ENCODE assay signal across 13 mouse cellular contexts in genomic region chr11:8584925-8585324, GRCm38 (mm10).
DNase-seq lines count a peak whose midpoint lies in the region; ATAC-seq lines count a peak whose summit lies in the region.
"Had no signal": no experiment of that assay in that cellular context is flagged by ENCODE, and none has a peak within 500 bp of the region (broad histone marks: within the 10 kb centered on the region; RNA-seq: fewer than 3 reads in every experiment).

No protein-coding gene starts in this region.

- no peak overlapping the region for H3K4me3 ChIP-seq in heart, embryonic 14.5 days (ENCODE audit: control insufficient read depth in 1 of 2, insufficient read depth in 1 of 2, low read depth in 1 of 2, low read length in 2 of 2)
- H3K4me3 ChIP-seq in hindbrain, embryonic 12.5 days, result no peak overlapping the region
- H3K4me3 ChIP-seq: erythroblast, embryonic 14.5 days had no signal

- ATAC-seq in heart, embryonic 14.5 days (ENCODE audit: insufficient number of reproducible peaks, insufficient read depth, low FRiP score, low read depth), result no peak
- ATAC-seq in hindbrain, embryonic 12.5 days (ENCODE audit: low FRiP score), result no peak
- ATAC-seq: liver, postnatal 0 days had no signal

- WGBS in heart, embryonic 14.5 days, result 41% methylated on average over 1 of the region's 1 CpGs
- 38% methylated on average over 1 of the region's 1 CpGs for WGBS in hindbrain, embryonic 12.5 days

- H3K4me2 ChIP-seq in heart, embryonic 14.5 days (ENCODE audit: low read length), result no peak overlapping the region
- H3K4me2 ChIP-seq in hindbrain, embryonic 12.5 days (replicated peaks), result no peak overlapping the region

- DNase-seq in heart, adult 8-10 months (ENCODE audit: low spot score), result no peak
- peak; percentile 78 for DNase-seq in ZHBTc4 (ENCODE audit: low read depth, low spot score)
- DNase-seq in hindlimb bud, embryonic 11.5 days (ENCODE audit: extremely low spot score, low read depth, low spot score), result peak; percentile 52
- DNase-seq in retina, postnatal 1 day, result peak; percentile 41
- DNase-seq in thymus, postnatal 14 days, result no peak
- DNase-seq: cerebellum, postnatal 10 days; gastrocnemius, postnatal 25 days; kidney, adult 11 months; liver, postnatal 0 days; right cerebral cortex, postnatal 4 days had no signal

- no peaks in the 10 kb centered on the region for H3K36me3 ChIP-seq in heart, embryonic 14.5 days (ENCODE audit: control insufficient read depth, insufficient read depth, low read length)
- H3K36me3 ChIP-seq in hindbrain, embryonic 12.5 days, result no peaks in the 10 kb centered on the region

- H3K9me3 ChIP-seq in heart, embryonic 14.5 days (ENCODE audit: control insufficient read depth, low read length), result no peaks in the 10 kb centered on the region
- no peaks in the 10 kb centered on the region for H3K9me3 ChIP-seq in hindbrain, embryonic 12.5 days (replicated peaks)

- H3K4me1 ChIP-seq in heart, embryonic 14.5 days (ENCODE audit: control insufficient read depth in 2 of 2, insufficient read depth in 2 of 2, low read length in 2 of 2), result peaks cover 34 to 56% of the 10 kb centered on the region in 2 experiments
- peaks cover 12% of the 10 kb centered on the region; the same call in 1 of the 2 replicates for H3K4me1 ChIP-seq in hindbrain, embryonic 12.5 days

- H3K27me3 ChIP-seq in heart, embryonic 14.5 days (ENCODE audit: control insufficient read depth, insufficient read depth, low read length), result no peaks in the 10 kb centered on the region
- no peaks in the 10 kb centered on the region for H3K27me3 ChIP-seq in hindbrain, embryonic 12.5 days

- peak overlapping the region; percentile 29 to 39; a peak in 2 of 4 replicates for H3K27ac ChIP-seq in heart, embryonic 14.5 days (replicated peaks in 1 of 2; ENCODE audit: control insufficient read depth in 1 of 2, insufficient read depth in 1 of 2, low read depth in 2 of 2, low read length in 2 of 2)
- no peak overlapping the region for H3K27ac ChIP-seq in hindbrain, embryonic 12.5 days

- no peak overlapping the region for H3K9ac ChIP-seq in heart, embryonic 14.5 days (ENCODE audit: low read length)
- no peak overlapping the region for H3K9ac ChIP-seq in hindbrain, embryonic 12.5 days
- H3K9ac ChIP-seq: liver, postnatal 0 days had no signal

Comparison
In these comparisons a context has a peak if more than half of its experiments do, and no peak if none do; other contexts are left out.
1. DNase-seq: peak in ZHBTc4 (single experiment), hindlimb bud, embryonic 11.5 days (single experiment) and retina, postnatal 1 day (single experiment); none in heart, adult 8-10 months (single experiment) and thymus, postnatal 14 days (single experiment).